ENCODE assay signal across 8 mouse cellular contexts in genomic region chr1:19205649-19206048, GRCm38 (mm10). TPM values are rescaled to one million over a fixed set of nuclear protein-coding genes. Genes with fewer than 3 reads are reported as not detected.
A peak's percentile ranks its signal among the peaks of the same experiment; 100 is the strongest.
DNase-seq lines count a peak whose midpoint lies in the region; ATAC-seq and TF ChIP-seq lines count a peak whose summit lies in the region.

No protein-coding gene starts in this region.

- peak; percentile 48 to 67 for DNase-seq in cerebellum, postnatal 4 days (ENCODE audit: low spot score in 2 of 2)
- no peak for DNase-seq in cerebellum, adult 11-12 months
- DNase-seq in MEL (ENCODE audit: low read depth, low spot score) = peak; percentile 24
- DNase-seq in fat pad, adult 2 months (ENCODE audit: extremely low read depth, low read depth, low spot score) = peak; percentile 73

- H3K9me3 ChIP-seq in MEL (replicated peaks; ENCODE audit: insufficient read depth, low read length) = no peaks in the 10 kb centered on the region
- no peaks in the 10 kb centered on the region for H3K9me3 ChIP-seq in intestine, embryonic 15.5 days
- no peaks in the 10 kb centered on the region for H3K9me3 ChIP-seq in liver, embryonic 12.5 days (replicated peaks)
- H3K9me3 ChIP-seq in neural tube, embryonic 14.5 days (ENCODE audit: control insufficient read depth, low read length) = no peaks in the 10 kb centered on the region

- no peak for TF ChIP-seq POLR2A in MEL (IDR thresholded peaks at IDR 0.05; ENCODE audit: control insufficient read depth in 1 of 2, insufficient read depth in 1 of 2, low read depth in 1 of 2, low read length in 2 of 2, poor library complexity in 1 of 2)

- H3K9ac ChIP-seq in MEL (ENCODE audit: control insufficient read depth, low read depth, low read length, poor library complexity, severe bottlenecking) = no peak overlapping the region
- H3K9ac ChIP-seq in intestine, embryonic 15.5 days = no peak overlapping the region
- no peak overlapping the region for H3K9ac ChIP-seq in liver, embryonic 12.5 days
- H3K9ac ChIP-seq in neural tube, embryonic 14.5 days (replicated peaks; ENCODE audit: low read depth, low read length) = no peak overlapping the region

- peak overlapping the region; percentile 48 for H3K4me2 ChIP-seq in intestine, embryonic 15.5 days (replicated peaks)
- H3K4me2 ChIP-seq in liver, embryonic 12.5 days = peak overlapping the region; percentile 40
- peak overlapping the region; percentile 58 for H3K4me2 ChIP-seq in neural tube, embryonic 14.5 days (ENCODE audit: low read depth, low read length)

- peak; percentile 23 for TF ChIP-seq RAD21 in MEL (IDR thresholded peaks at IDR 0.05; ENCODE audit: low read depth, low read length)

- H3K79me2 ChIP-seq in MEL (ENCODE audit: control insufficient read depth, insufficient read depth, low read length, poor library complexity) = no peaks in the 10 kb centered on the region

- H3K4me3 ChIP-seq in MEL (ENCODE audit: control insufficient read depth in 1 of 2, insufficient read depth in 1 of 2, low read depth in 2 of 2, low read length in 2 of 2) = no peak overlapping the region
- H3K4me3 ChIP-seq in intestine, embryonic 15.5 days (replicated peaks) = peak overlapping the region; percentile 19
- no peak overlapping the region for H3K4me3 ChIP-seq in liver, embryonic 12.5 days
- H3K4me3 ChIP-seq in neural tube, embryonic 14.5 days (ENCODE audit: low read depth, low read length) = peak overlapping the region; percentile 32

- peak; percentile 54 to 69 (median 59) for TF ChIP-seq CTCF in MEL (IDR thresholded peaks at IDR 0.05 in 2 of 3, conservative IDR thresholded peaks at IDR 0.05 in 1 of 3; ENCODE audit: control insufficient read depth in 1 of 3, insufficient read depth in 1 of 3, low read depth in 2 of 3, low read length in 3 of 3, poor library complexity in 1 of 3, severe bottlenecking in 1 of 3)

- ATAC-seq in intestine, embryonic 15.5 days = peak; percentile 75; the same call in 1 of the 2 replicates
- no peak for ATAC-seq in liver, embryonic 12.5 days
- peak; percentile 62 for ATAC-seq in neural tube, embryonic 14.5 days (ENCODE audit: low read depth)
- no peak for ATAC-seq in erythroid progenitor cell, adult 5-6 weeks (replicated peaks; ENCODE audit: low FRiP score, poor library complexity, severe bottlenecking)

- no peak for TF ChIP-seq EP300 in MEL (IDR thresholded peaks at IDR 0.05; ENCODE audit: low read depth in 1 of 2, low read length in 2 of 2)

- no peaks in the 10 kb centered on the region for H3K36me3 ChIP-seq in MEL (ENCODE audit: control insufficient read depth in 1 of 2, insufficient read depth in 2 of 2, low read length in 2 of 2)
- no peaks in the 10 kb centered on the region for H3K36me3 ChIP-seq in intestine, embryonic 15.5 days
- no peaks in the 10 kb centered on the region for H3K36me3 ChIP-seq in liver, embryonic 12.5 days
- no peaks in the 10 kb centered on the region for H3K36me3 ChIP-seq in neural tube, embryonic 14.5 days (ENCODE audit: control insufficient read depth, insufficient read depth, low read length)

- 3% methylated on average over 12 of the region's 12 CpGs for WGBS in intestine, embryonic 15.5 days
- WGBS in liver, embryonic 12.5 days (ENCODE audit: insufficient replicate concordance) = 4% methylated on average over 12 of the region's 12 CpGs
- WGBS in neural tube, embryonic 14.5 days = 3% methylated on average over 12 of the region's 12 CpGs

- H3K27ac ChIP-seq in MEL (ENCODE audit: control insufficient read depth, low read depth, low read length) = no peak overlapping the region
- no peak overlapping the region for H3K27ac ChIP-seq in intestine, embryonic 15.5 days
- H3K27ac ChIP-seq in liver, embryonic 12.5 days = no peak overlapping the region
- no peak overlapping the region for H3K27ac ChIP-seq in neural tube, embryonic 14.5 days (ENCODE audit: low read depth, low read length)

- H3K27me3 ChIP-seq in MEL (ENCODE audit: control insufficient read depth in 1 of 2, insufficient read depth in 2 of 2, low read length in 2 of 2) = no peaks in the 10 kb centered on the region
- H3K27me3 ChIP-seq in intestine, embryonic 15.5 days (replicated peaks) = peaks cover 18% of the 10 kb centered on the region
- peaks cover 34% of the 10 kb centered on the region for H3K27me3 ChIP-seq in liver, embryonic 12.5 days (replicated peaks)
- peaks cover 3% of the 10 kb centered on the region; the same call in 1 of the 2 replicates for H3K27me3 ChIP-seq in neural tube, embryonic 14.5 days (ENCODE audit: control insufficient read depth, insufficient read depth, low read length)

- H3K4me1 ChIP-seq in MEL (ENCODE audit: control insufficient read depth in 1 of 2, insufficient read depth in 2 of 2, low read length in 2 of 2) = no peaks in the 10 kb centered on the region
- H3K4me1 ChIP-seq in intestine, embryonic 15.5 days (replicated peaks) = no peaks in the 10 kb centered on the region
- H3K4me1 ChIP-seq in liver, embryonic 12.5 days = no peaks in the 10 kb centered on the region
- H3K4me1 ChIP-seq in neural tube, embryonic 14.5 days (ENCODE audit: control insufficient read depth, insufficient read depth, low read length) = no peaks in the 10 kb centered on the region

TF ChIP-seq in MEL, 35 proteins besides CTCF, POLR2A, EP300 and RAD21:
- TF ChIP-seq SMC3 (IDR thresholded peaks at IDR 0.05; ENCODE audit: low read depth, low read length) = peak; percentile 62
- no peak for TF ChIP-seq POLR2AphosphoS2 (IDR thresholded peaks at IDR 0.05; ENCODE audit: low read length)
TF ChIP-seq in MEL: peak in this region for 1.

RNA-seq across cellular contexts. Expression of gene Tfap2b, which starts 3.1 kb away (rescaled TPM):
- total RNA-seq in MEL (2012; rRNA removed) = not detected in 2 replicates
- polyA plus RNA-seq in MEL (2012; ENCODE audit: insufficient read depth in 1 of 2, insufficient read length in 2 of 2, low read depth in 1 of 2, low replicate concordance in 2 of 2, missing spikeins in 1 of 2) = not detected
- polyA plus RNA-seq in intestine, embryonic 15.5 days (2015; fragmentation: Nextera tagmentation; extraction: Ambion mirVana) = 1.1 TPM in 2 replicates
- 0.18 TPM in 1 of 2 replicates, not detected in the other for polyA plus RNA-seq in liver, embryonic 12.5 days (2016; fragmentation: Nextera tagmentation; extraction: Ambion mirVana)
- polyA plus RNA-seq in neural tube, embryonic 14.5 days (2014; fragmentation: Nextera tagmentation; extraction: Ambion mirVana) = 49.2 and 51.8 TPM in 2 replicates
- not detected in 2 replicates for total RNA-seq in erythroid progenitor cell, adult 5-6 weeks (2015; ENCODE audit: low replicate concordance)
- total RNA-seq in erythroid progenitor cell, adult 5-6 weeks (2017; ENCODE audit: low replicate concordance) = not detected in 2 replicates

Comparison
In these comparisons a context has a peak if more than half of its experiments do, and no peak if none do; other contexts are left out.
1. H3K4me3 ChIP-seq: peak in intestine, embryonic 15.5 days (single experiment) and neural tube, embryonic 14.5 days (single experiment); none in MEL (0 of 2) and liver, embryonic 12.5 days (single experiment).
2. ATAC-seq: peak in intestine, embryonic 15.5 days (single experiment) and neural tube, embryonic 14.5 days (single experiment); none in liver, embryonic 12.5 days (single experiment) and erythroid progenitor cell, adult 5-6 weeks (single experiment).
3. RNA of gene Tfap2b, which starts 3.1 kb away (polyA plus RNA-seq): 49.2 to 51.8 TPM in neural tube, embryonic 14.5 days; 1.1 TPM in intestine, embryonic 15.5 days, 0.18 TPM in liver, embryonic 12.5 days and not detected in MEL; every median in the first group is over 10 times any median in the second.
4. Peak in every context shown above with its lines, with median percentiles within 50 percentile points of each other: H3K4me2 ChIP-seq.